Mouse (Mus musculus): ENCODE measurements at regions not wholly inside any gene's neighbourhood (a gene's known extent, or its start where the extent isn't known, plus 50 kb on each side); places are given as distances from the start of the nearest gene placed in this dataset.
A peak's percentile ranks its signal among the peaks of the same experiment; 100 is the strongest.

DNA sequence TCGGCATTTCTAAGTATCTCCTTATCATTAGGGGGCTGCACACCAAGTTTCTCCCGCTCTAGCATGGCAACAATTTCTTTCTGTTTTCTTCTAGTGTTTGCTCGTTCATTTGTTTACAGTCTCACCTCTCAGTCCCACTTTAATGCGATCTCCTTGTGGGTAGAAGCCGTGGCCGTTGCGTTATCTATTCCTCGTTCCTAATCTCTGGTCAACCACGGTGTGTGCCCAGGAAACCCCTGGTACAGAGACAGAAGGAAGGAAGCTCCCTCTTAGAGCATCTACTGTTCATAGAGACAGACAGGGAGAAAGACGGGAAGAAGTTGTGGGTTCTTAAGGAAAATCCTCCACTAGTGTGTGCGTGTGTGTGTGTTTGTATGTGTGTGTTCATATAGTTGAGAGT lies 110.9 kb upstream of the Klf3 start:
- Histone ChIP-seq H3K79me2 (ENCODE audit: control insufficient read depth, insufficient read depth, low read length, poor library complexity) (no peaks in the 10 kb centered on the region), H3K4me3 (ENCODE audit: control insufficient read depth in 1 of 2, insufficient read depth in 1 of 2, low read depth in 2 of 2, low read length in 2 of 2) (peak overlapping the region in 1 of 2 experiments; percentile 16; a peak in 1 of 4 replicates), H3K27me3 (ENCODE audit: control insufficient read depth in 1 of 2, insufficient read depth in 2 of 2, low read length in 2 of 2) (no peaks in the 10 kb centered on the region), H3K36me3 (ENCODE audit: control insufficient read depth in 1 of 2, insufficient read depth in 2 of 2, low read length in 2 of 2) (peaks cover 0 to 26% of the 10 kb centered on the region in 2 experiments; a peak in 2 of 4 replicates), H3K9ac (ENCODE audit: control insufficient read depth, low read depth, low read length, poor library complexity, severe bottlenecking) (peak overlapping the region; percentile 31; the same call in 1 of the 2 replicates), H3K9me3 (replicated peaks; ENCODE audit: insufficient read depth, low read length) (no peaks in the 10 kb centered on the region), H3K27ac (ENCODE audit: control insufficient read depth, low read depth, low read length) (peak overlapping the region; percentile 93), H3K4me1 (ENCODE audit: control insufficient read depth in 1 of 2, insufficient read depth in 2 of 2, low read length in 2 of 2) (peaks cover 24 to 32% of the 10 kb centered on the region in 2 experiments)
- TF ChIP-seq ETS1 (IDR thresholded peaks at IDR 0.05; ENCODE audit: low read depth, low read length) (peak; percentile 74), USF1 (IDR thresholded peaks at IDR 0.05; ENCODE audit: low read depth, low read length) (no peak), GATA1 (IDR thresholded peaks at IDR 0.05; ENCODE audit: low read depth, low read length) (peak; percentile 86), MXI1 (IDR thresholded peaks at IDR 0.05; ENCODE audit: low read depth, low read length) (peak; percentile 31; the same call in 1 of the 2 replicates), MYB (IDR thresholded peaks at IDR 0.05; ENCODE audit: low read depth, low read length) (peak; percentile 92), SIN3A (IDR thresholded peaks at IDR 0.05; ENCODE audit: low read length) (peak; percentile 79), ZKSCAN1 (IDR thresholded peaks at IDR 0.05; ENCODE audit: low read depth, low read length) (no peak), SMC3 (IDR thresholded peaks at IDR 0.05; ENCODE audit: low read depth, low read length) (no peak), RCOR1 (IDR thresholded peaks at IDR 0.05; ENCODE audit: low read depth, low read length) (peak; percentile 67), HCFC1 (IDR thresholded peaks at IDR 0.05; ENCODE audit: low read depth, low read length) (0 out of 2 replicates have a peak, but pooled peaks have one; percentile 15), BHLHE40 (IDR thresholded peaks at IDR 0.05; ENCODE audit: borderline replicate concordance, low read depth, low read length) (peak; percentile 53; the same call in 1 of the 2 replicates), ZNF384 (IDR thresholded peaks at IDR 0.05; ENCODE audit: low read depth, low read length) (peak; percentile 33; the same call in 1 of the 2 replicates), POLR2AphosphoS5 (IDR thresholded peaks at IDR 0.05; ENCODE audit: borderline replicate concordance, low read depth, low read length) (no peak), MAX (IDR thresholded peaks at IDR 0.05; ENCODE audit: low read length) (peak; percentile 61; the same call in 1 of the 2 replicates), TCF12 (IDR thresholded peaks at IDR 0.05; ENCODE audit: low read depth, low read length) (peak; percentile 85), NELFE (IDR thresholded peaks at IDR 0.05; ENCODE audit: low read depth, low read length) (0 out of 2 replicates have a peak, but pooled peaks have one; percentile 29), ELF1 (IDR thresholded peaks at IDR 0.05; ENCODE audit: low read depth, low read length) (no peak), MEF2A (IDR thresholded peaks at IDR 0.05; ENCODE audit: extremely low read depth, insufficient replicate concordance, low read depth, low read length, poor library complexity, severe bottlenecking) (peak; percentile 38; the same call in 1 of the 2 replicates), TBP (IDR thresholded peaks at IDR 0.05; ENCODE audit: low read depth, low read length) (peak; percentile 33; the same call in 1 of the 2 replicates), EP300 (IDR thresholded peaks at IDR 0.05; ENCODE audit: low read depth in 1 of 2, low read length in 2 of 2) (peak; percentile 88 to 96), POLR2A (IDR thresholded peaks at IDR 0.05; ENCODE audit: control insufficient read depth in 1 of 2, insufficient read depth in 1 of 2, low read depth in 1 of 2, low read length in 2 of 2, poor library complexity in 1 of 2) (no peak)
- DNase-seq (ENCODE audit: low read depth, low spot score): peak; percentile 69

Measured in MEL (cell line).